Mouse (Mus musculus) midbrain, embryonic 16.5 days (tissue): Measurements from ENCODE around the gene Pcif1. TPM values are rescaled to one million over a fixed set of nuclear protein-coding genes. Genes with fewer than 3 reads are reported as not detected.

Experiments
- ATAC-seq: fragments of 200-750 bp; cut with Nextera tagmentation; 2 replicates; pipeline ENCODE4 v1.8.0; 2017; ENCODE audit warnings: moderate TSS enrichment
- H3K27ac ChIP-seq: fragments of 300-500 bp; sonication (generic); 2 replicates; pipeline ENCODE4 v1.5.1; 2014; ENCODE audit warnings: mild to moderate bottlenecking, low read length, mixed read lengths
- H3K27me3 ChIP-seq: fragments of 300-500 bp; sonication (generic); 2 replicates; pipeline ENCODE4 v1.6.1; 2014; ENCODE audit warnings: low read depth, low read length, mixed read lengths; ENCODE audit not compliant: control insufficient read depth, insufficient read depth
- H3K36me3 ChIP-seq: fragments of 300-500 bp; sonication (generic); 2 replicates; pipeline ENCODE4 v1.6.1; 2014; ENCODE audit warnings: mild to moderate bottlenecking, low read length, moderate library complexity, mixed read lengths; ENCODE audit not compliant: control insufficient read depth, insufficient read depth
- H3K4me1 ChIP-seq: fragments of 300-500 bp; sonication (generic); 2 replicates; pipeline ENCODE4 v1.6.1; 2014; ENCODE audit warnings: mild to moderate bottlenecking, low read length, mixed read lengths; ENCODE audit not compliant: control insufficient read depth, insufficient read depth
- H3K4me2 ChIP-seq: fragments of 300-500 bp; sonication (generic); 2 replicates; pipeline ENCODE4 v1.6.1; 2014; ENCODE audit warnings: mild to moderate bottlenecking, low read length, mixed read lengths
- H3K4me3 ChIP-seq: fragments of 300-500 bp; sonication (generic); 2 replicates; pipeline ENCODE4 v1.5.1; 2014; ENCODE audit warnings: low read depth, mild to moderate bottlenecking, low read length, moderate library complexity, mixed read lengths
- H3K9ac ChIP-seq: fragments of 300-500 bp; sonication (generic); 2 replicates; pipeline ENCODE4 v1.6.1; 2014; ENCODE audit warnings: low read depth, low read length, mixed read lengths
- H3K9me3 ChIP-seq: fragments of 300-500 bp; sonication (generic); replicated peaks from 2 replicates; pipeline ENCODE4 v1.6.1; 2014; ENCODE audit warnings: mild to moderate bottlenecking, low read length, mixed read lengths; ENCODE audit not compliant: control insufficient read depth, poor library complexity, severe bottlenecking
- WGBS: fragments of 180-500 bp; shearing (Covaris S2); extraction: QIAGEN DNeasy Blood & Tissue Kit; methylation state at CpG from one replicate; pipeline ENCODE4 v1.1.7; 2014; 5-methylcytosine and 5-hydroxymethylcytosine counted together
- polyA plus RNA-seq: library from polyadenylated mRNA; unstranded; fragments of >200 nt; fragmentation: Nextera tagmentation; extraction: Ambion mirVana; gene quantifications from 2 replicates; pipeline ENCODE4 v1.2.1, GENCODE M21; 2015

Pcif1 gene
- polyA plus RNA-seq, 1 experiment from 2014 or later: 78.9 TPM

DNA sequence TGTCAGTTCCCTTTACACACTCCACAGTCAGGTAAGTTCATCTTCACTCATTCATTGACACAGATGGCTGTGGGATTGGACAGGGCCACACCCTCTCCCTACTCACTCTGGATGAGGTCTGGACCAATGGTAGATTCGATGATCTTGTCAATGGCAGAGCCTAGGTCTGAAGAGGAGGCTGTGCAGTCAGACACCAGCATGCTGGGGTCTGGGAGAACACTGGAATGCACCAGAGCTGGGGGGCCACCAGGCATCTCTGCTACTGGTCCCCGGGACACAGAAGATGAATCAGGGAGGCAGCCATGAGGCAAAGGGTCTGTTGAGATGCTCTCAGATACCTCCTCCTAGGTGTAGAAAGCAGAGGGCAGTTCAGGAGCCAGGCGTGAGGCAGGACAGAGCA lies 30.0 kb downstream of the Pcif1 start:
- no peak overlapping the region for H3K27ac ChIP-seq
- no peaks in the 10 kb centered on the region for H3K27me3 ChIP-seq
- H3K9me3 ChIP-seq: no peaks in the 10 kb centered on the region
- ATAC-seq: no peak
- H3K36me3 ChIP-seq: peaks cover 34% of the 10 kb centered on the region
- no peak overlapping the region for H3K9ac ChIP-seq
- 90% methylated on average over 3 of the region's 3 CpGs for WGBS
- H3K4me2 ChIP-seq: peak overlapping the region; percentile 92; the same call in 1 of the 2 replicates
- H3K4me1 ChIP-seq: peaks cover 19% of the 10 kb centered on the region
- H3K4me3 ChIP-seq: no peak overlapping the region

DNA sequence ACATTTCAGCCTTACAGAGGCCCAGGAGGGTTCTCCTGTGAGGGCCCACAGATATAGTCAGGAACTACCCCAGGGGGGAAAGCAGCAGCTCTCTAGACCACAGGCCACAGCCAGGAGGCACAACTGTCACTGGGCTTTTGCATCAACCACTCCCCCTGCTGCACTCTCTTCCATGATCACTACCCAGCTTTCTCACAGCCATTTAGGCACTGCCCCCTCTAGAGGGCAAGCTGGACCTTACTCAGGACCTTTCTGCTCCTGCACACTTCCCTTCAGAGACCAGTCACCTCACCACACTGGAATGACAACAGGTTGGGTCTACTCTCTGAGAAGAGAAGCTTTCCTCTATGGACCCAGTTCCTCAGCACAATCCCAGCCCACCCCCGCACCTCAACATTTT lies 30.4 kb downstream of the Pcif1 start:
- WGBS: 96% methylated on average over 1 of the region's 1 CpGs
- H3K9me3 ChIP-seq: no peaks in the 10 kb centered on the region
- H3K4me2 ChIP-seq: peak overlapping the region; percentile 92
- H3K27me3 ChIP-seq: no peaks in the 10 kb centered on the region
- H3K27ac ChIP-seq: no peak overlapping the region
- H3K9ac ChIP-seq: peak overlapping the region; percentile 95
- peaks cover 19% of the 10 kb centered on the region for H3K4me1 ChIP-seq
- no peak for ATAC-seq
- H3K4me3 ChIP-seq: peak overlapping the region; percentile 14; the same call in 1 of the 2 replicates
- peaks cover 31% of the 10 kb centered on the region for H3K36me3 ChIP-seq

DNA sequence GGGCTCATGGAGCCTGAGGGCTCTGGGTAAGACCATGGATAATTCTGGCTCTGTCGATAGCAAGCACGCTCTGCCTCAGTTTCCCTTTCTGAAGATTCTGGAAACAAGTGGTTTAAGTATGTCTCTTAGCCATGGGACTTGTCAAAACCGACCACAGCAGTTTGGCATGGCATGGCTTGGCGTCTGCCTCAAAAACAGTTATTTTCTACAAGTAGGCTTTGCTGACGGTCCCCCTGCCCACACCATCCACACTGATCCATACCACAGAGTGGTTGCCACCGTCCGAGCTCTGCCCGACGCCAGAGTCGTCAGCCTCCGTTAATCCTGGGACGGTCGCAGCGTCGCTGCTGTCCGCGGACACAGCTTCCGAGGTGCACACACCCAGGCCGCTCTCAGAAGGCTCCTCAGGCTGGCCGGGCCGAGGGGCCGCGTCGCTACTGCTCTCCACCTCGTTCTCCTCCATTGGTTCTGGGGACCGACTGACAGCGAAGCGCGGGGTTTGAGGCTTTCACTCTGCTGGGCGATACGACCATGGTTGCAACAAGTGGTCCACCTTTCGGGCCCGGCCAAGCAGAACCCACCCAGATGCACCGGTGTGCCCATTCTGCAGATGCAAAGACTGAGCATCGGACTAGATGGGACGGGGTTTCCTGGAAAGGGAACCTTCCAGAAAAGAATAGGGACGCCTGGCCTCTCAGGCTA lies 31.4 kb downstream of the Pcif1 start:
- Histone ChIP-seq H3K36me3 (peaks cover 27% of the 10 kb centered on the region), H3K4me1 (peaks cover 19% of the 10 kb centered on the region), H3K9ac (peak overlapping the region; percentile 95), H3K27me3 (no peaks in the 10 kb centered on the region), H3K27ac (peak overlapping the region; percentile 100), H3K9me3 (no peaks in the 10 kb centered on the region), H3K4me3 (peak overlapping the region; percentile 72), H3K4me2 (peak overlapping the region; percentile 92)
- WGBS: 6% methylated on average over 37 of the region's 37 CpGs
- peak; percentile 19 for ATAC-seq

DNA sequence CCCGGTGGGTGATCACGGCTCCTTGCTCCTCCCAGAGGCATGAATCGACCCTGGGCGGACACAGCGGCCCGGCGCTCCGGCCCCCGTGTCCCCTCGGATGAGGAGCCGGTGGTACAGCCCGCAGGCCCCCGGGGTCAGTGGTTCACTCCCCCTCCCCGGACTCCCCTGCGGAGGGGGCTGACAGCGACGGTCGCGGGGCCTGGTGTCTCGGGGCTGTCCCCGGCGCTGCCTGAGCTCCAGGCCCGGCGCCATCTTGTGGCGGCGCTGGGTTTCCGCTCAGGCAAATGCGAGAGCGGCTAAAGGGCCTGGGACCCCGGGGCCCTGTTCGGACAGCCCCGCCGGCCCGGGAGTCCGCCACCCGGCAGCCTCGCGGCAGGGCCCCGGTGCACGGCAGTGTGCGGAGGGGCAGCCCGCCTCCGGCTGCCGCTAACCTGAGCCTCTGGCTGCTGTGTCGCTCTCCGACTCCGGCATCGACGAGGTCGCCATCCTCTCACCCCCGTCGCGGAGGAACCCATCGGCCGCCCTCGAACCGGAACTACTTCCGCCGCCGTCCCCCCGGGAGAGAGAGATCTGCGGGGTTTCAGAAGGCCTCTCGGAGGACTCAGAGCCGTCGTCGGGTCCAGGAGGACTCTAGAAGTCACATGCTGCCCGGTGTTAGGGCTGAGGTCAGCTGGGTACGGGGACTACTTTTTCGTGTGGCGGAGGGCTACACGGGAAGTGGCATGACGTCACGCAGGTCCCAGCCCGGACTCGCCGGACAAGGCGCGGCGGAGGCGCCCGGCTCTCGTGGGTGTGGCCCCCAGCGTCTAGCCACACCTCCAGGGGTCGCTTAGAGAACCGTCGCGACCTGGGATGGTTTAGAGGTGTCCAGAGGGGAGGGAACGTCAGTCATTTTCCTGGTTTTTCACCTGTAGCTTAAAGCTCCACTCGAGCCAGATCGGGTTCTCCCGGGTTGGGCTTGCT lies 32.3 kb downstream of the Pcif1 start, which contains the start of gene Zfp335:
Zfp335 (minus strand) TSS at position 672 of the 963 bp plus-strand sequence.
- H3K27ac ChIP-seq: peak within 1 kb of the TSS; percentile 100
- H3K4me2 ChIP-seq: peak within 1 kb of the TSS; percentile 92
- H3K27me3 ChIP-seq: no peaks in the 10 kb centered on the region
- H3K4me3 ChIP-seq: peak within 1 kb of the TSS; percentile 72
- H3K9ac ChIP-seq: peak within 1 kb of the TSS; percentile 95
- peak; percentile 89 for ATAC-seq
- H3K9me3 ChIP-seq: no peaks in the 10 kb centered on the region
- WGBS: under 1% methylated on average over 90 of the region's 91 CpGs
- H3K36me3 ChIP-seq: peaks cover 20% of the 10 kb centered on the region
- H3K4me1 ChIP-seq: peaks cover 19% of the 10 kb centered on the region

DNA sequence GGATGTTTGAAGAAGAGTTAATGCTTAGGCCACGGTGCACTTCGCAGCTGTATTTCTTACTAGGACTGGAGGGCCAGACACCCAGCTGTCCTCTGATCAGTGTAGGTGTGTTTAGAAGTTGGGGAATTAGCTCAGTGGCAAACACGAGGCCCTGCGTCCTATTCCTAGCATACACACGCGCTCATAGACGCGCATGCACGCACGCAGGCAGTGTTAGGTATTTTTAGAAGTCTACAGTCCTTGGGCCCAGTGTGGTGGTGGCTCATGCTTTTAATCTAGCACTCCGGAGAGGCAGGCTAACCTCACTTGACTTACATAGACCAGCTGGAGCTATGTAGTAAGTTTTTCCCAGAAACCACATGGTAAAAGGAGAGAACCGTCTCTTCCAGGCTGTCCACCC lies 33.0 kb downstream of the Pcif1 start:
- peak; percentile 1; the same call in 1 of the 2 replicates for ATAC-seq
- H3K27me3 ChIP-seq: no peaks in the 10 kb centered on the region
- H3K27ac ChIP-seq: peak overlapping the region; percentile 100
- 24% methylated on average over 12 of the region's 12 CpGs for WGBS
- peaks cover 19% of the 10 kb centered on the region for H3K4me1 ChIP-seq
- H3K4me3 ChIP-seq: peak overlapping the region; percentile 72
- H3K36me3 ChIP-seq: peaks cover 13% of the 10 kb centered on the region
- peak overlapping the region; percentile 95 for H3K9ac ChIP-seq
- H3K4me2 ChIP-seq: peak overlapping the region; percentile 92
- H3K9me3 ChIP-seq: no peaks in the 10 kb centered on the region

DNA sequence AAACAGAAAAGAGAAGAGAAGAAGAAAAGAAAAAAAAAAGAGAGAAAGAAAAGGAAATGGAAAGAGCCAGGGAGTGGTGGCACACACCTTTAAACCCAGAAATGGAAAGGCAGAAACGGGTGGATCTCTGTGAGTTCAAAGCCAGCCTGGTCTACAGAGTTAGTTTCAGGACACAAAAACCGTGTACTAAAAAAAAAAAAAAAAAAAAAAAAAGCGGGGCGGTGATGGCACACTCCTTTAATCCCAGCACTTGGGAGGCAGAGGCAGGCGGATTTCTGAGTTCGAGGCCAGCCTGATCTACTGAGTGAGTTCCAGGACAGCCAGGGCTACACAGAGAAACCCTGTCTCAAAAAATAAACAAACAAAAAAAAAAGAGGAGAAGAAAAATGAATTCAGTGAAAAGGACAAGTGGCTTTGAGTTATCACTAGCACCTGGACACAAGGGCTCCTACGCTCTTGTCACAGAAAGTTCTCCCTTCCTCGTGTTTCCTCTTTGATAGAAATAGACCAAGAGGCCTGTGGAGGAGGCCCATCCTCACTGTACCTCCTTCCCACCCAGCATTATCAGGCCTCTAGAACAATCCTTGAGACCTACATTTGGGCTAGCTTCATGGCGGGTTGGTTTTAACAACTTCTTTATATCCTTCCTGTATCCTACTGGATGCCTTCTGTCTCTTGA lies 33.8 kb downstream of the Pcif1 start:
- no peak for ATAC-seq
- Histone ChIP-seq H3K9ac (no peak overlapping the region), H3K27me3 (no peaks in the 10 kb centered on the region), H3K9me3 (no peaks in the 10 kb centered on the region), H3K4me3 (no peak overlapping the region), H3K27ac (no peak overlapping the region), H3K36me3 (peaks cover 6% of the 10 kb centered on the region), H3K4me1 (peaks cover 19% of the 10 kb centered on the region), H3K4me2 (no peak overlapping the region)
- WGBS: 91% methylated on average over 8 of the region's 9 CpGs

DNA sequence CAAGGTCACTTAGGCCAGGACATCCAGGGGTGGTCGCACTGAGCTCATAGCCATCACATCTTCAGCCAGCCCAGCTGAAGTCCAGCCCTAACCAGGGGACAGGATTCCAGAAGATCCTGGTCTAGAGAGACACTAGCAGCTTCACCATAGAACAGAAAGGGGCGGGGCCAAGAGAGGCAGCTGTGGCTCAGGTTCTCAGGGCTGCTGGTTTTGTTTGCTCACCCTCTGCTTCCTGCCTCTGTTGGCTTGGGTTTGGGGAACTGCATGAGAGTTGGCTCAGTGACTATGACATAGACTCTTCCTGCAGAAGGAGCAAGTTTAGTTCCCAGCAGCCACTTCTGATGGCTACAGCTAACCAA lies 34.3 kb downstream of the Pcif1 start:
- peaks cover 19% of the 10 kb centered on the region for H3K4me1 ChIP-seq
- no peaks in the 10 kb centered on the region for H3K9me3 ChIP-seq
- no peak for ATAC-seq
- peaks cover under 1% of the 10 kb centered on the region for H3K36me3 ChIP-seq
- no peak overlapping the region for H3K4me2 ChIP-seq
- no peaks in the 10 kb centered on the region for H3K27me3 ChIP-seq
- no peak overlapping the region for H3K9ac ChIP-seq
- no peak overlapping the region for H3K4me3 ChIP-seq
- 97% methylated on average over 2 of the region's 2 CpGs for WGBS
- no peak overlapping the region for H3K27ac ChIP-seq

DNA sequence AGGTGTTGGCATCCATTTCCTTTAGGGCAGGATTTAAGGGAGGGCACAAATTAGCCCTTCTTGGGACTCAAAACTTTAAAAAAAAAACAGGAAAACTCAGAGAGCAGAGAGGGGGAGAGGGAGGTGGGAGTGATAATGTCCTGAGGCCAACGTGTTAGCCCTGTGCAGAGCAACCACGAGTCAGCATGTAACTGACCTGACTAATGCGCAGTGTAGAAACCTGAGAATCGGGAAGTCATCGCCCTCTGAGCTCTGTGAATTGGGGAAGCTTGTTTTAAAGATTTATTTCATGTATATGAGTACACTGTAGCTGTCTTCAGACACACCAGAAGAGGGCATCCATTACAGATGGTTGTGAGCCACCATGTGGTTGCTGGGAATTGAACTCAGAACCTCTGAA lies 37.7 kb downstream of the Pcif1 start:
- 82% methylated on average over 5 of the region's 5 CpGs for WGBS
- Histone ChIP-seq H3K27me3 (no peaks in the 10 kb centered on the region), H3K36me3 (no peaks in the 10 kb centered on the region), H3K9ac (no peak overlapping the region), H3K4me1 (peaks cover 5% of the 10 kb centered on the region), H3K27ac (no peak overlapping the region), H3K4me2 (no peak overlapping the region), H3K4me3 (no peak overlapping the region), H3K9me3 (no peaks in the 10 kb centered on the region)
- no peak for ATAC-seq
